Mouse (Mus musculus) hindbrain, postnatal 0 days (tissue): ENCODE measurements around the gene Prodh2. TPM values are rescaled to one million over a fixed set of nuclear protein-coding genes. Genes with fewer than 3 reads are reported as not detected.

ENCODE experiments used
- ATAC-seq: fragments of 200-750 bp; cut with Nextera tagmentation; 2 replicates; pipeline ENCODE4 v1.8.0; 2017; ENCODE audit warnings: mild to moderate bottlenecking, moderate TSS enrichment, moderate library complexity
- DNase-seq: peaks from one replicate; pipeline ENCODE4 v3.0.0-alpha.2; 2015; ENCODE audit warnings: low spot score
- H3K27ac ChIP-seq: fragments of 300-500 bp; sonication (generic); 2 replicates; pipeline ENCODE4 v1.5.1; 2014; ENCODE audit warnings: mild to moderate bottlenecking
- H3K27me3 ChIP-seq: fragments of 300-500 bp; sonication (generic); 2 replicates; pipeline ENCODE4 v1.6.1; 2014; ENCODE audit warnings: low read length, mixed read lengths; ENCODE audit not compliant: insufficient read depth
- H3K36me3 ChIP-seq: fragments of 300-500 bp; sonication (generic); 2 replicates; pipeline ENCODE4 v1.6.1; 2014; ENCODE audit warnings: low read length, mixed read lengths; ENCODE audit not compliant: insufficient read depth
- H3K4me1 ChIP-seq: fragments of 300-500 bp; sonication (generic); 2 replicates; pipeline ENCODE4 v1.6.1; 2014; ENCODE audit warnings: antibody characterized with exemption, low read length, mixed read lengths; ENCODE audit not compliant: insufficient read depth
- H3K4me2 ChIP-seq: fragments of 300-500 bp; sonication (generic); 2 replicates; pipeline ENCODE4 v1.6.1; 2014; ENCODE audit warnings: low read depth, mild to moderate bottlenecking, low read length, moderate library complexity, mixed read lengths
- H3K4me3 ChIP-seq: fragments of 300-500 bp; sonication (generic); 2 replicates; pipeline ENCODE4 v1.5.1; 2014; ENCODE audit warnings: low read length
- H3K9ac ChIP-seq: fragments of 300-500 bp; sonication (generic); replicated peaks from 2 replicates; pipeline ENCODE4 v1.6.1; 2014; ENCODE audit warnings: mild to moderate bottlenecking, low read length, moderate library complexity, mixed read lengths
- H3K9me3 ChIP-seq: fragments of 300-500 bp; sonication (generic); 2 replicates; pipeline ENCODE4 v1.6.1; 2016; ENCODE audit warnings: low read length, mixed read lengths
- CTCF ChIP-seq: IDR thresholded peaks from 2 replicates; pipeline ENCODE4 v1.5.1; 2016; ENCODE audit warnings: antibody characterized with exemption, control low read depth, low read depth
- WGBS: fragments of 180-500 bp; shearing (Covaris S2); extraction: QIAGEN DNeasy Blood & Tissue Kit; methylation state at CpG from one replicate; pipeline ENCODE4 v1.1.7; 2014; 5-methylcytosine and 5-hydroxymethylcytosine counted together
- polyA plus RNA-seq: library from polyadenylated mRNA; unstranded; fragments of >200 nt; fragmentation: Nextera tagmentation; extraction: Ambion mirVana; gene quantifications from 2 replicates; pipeline ENCODE4 v1.2.1, GENCODE M21; 2015
- total RNA-seq: library from RNA; depleted of rRNA; stranded (reverse); fragments of >200 nt; gene quantifications from 2 replicates; pipeline ENCODE4 v1.2.3, GENCODE M21; 2014

Gene Prodh2
- total and polyA plus RNA-seq, 2 experiments from 2014 or later, result 0.24 TPM; not detected in 1

GRCm38 (mm10) chr7:30453766-30454165 lies 39.7 kb upstream of the Prodh2 start:
- H3K9ac ChIP-seq, result no peak overlapping the region
- no peaks in the 10 kb centered on the region for H3K36me3 ChIP-seq
- ATAC-seq (no peak), DNase-seq (no peak)
- peaks cover 42% of the 10 kb centered on the region for H3K27me3 ChIP-seq
- H3K4me2 ChIP-seq, result peak overlapping the region; percentile 49
- H3K9me3 ChIP-seq, result no peaks in the 10 kb centered on the region
- no peak for TF ChIP-seq CTCF
- WGBS, result 4% methylated on average over 25 of the region's 25 CpGs
- peaks cover 17% of the 10 kb centered on the region for H3K4me1 ChIP-seq
- peak overlapping the region; percentile 18 for H3K4me3 ChIP-seq
- H3K27ac ChIP-seq, result no peak overlapping the region

- Histone ChIP-seq H3K9ac (no peak overlapping the region), H3K9me3 (no peaks in the 10 kb centered on the region), H3K4me3 (peak overlapping the region; percentile 18; the same call in 1 of the 2 replicates), H3K27ac (no peak overlapping the region), H3K27me3 (peaks cover 42% of the 10 kb centered on the region), H3K4me1 (peaks cover 17% of the 10 kb centered on the region), H3K36me3 (no peaks in the 10 kb centered on the region), H3K4me2 (peak overlapping the region; percentile 49)
- TF ChIP-seq CTCF, result no peak
- ATAC-seq (no peak), DNase-seq (no peak)
- 17% methylated on average over 6 of the region's 6 CpGs for WGBS
These were observed 39.2 kb upstream of the Prodh2 start for GRCm38 (mm10) chr7:30454259-30454658.

- TF ChIP-seq CTCF, result no peak
- ATAC-seq (no peak), DNase-seq (no peak)
- Histone ChIP-seq H3K27me3 (peaks cover 42% of the 10 kb centered on the region), H3K27ac (no peak overlapping the region), H3K4me3 (peak overlapping the region; percentile 31), H3K36me3 (no peaks in the 10 kb centered on the region), H3K9ac (no peak overlapping the region; the same call in 1 of the 2 replicates), H3K4me1 (peaks cover 17% of the 10 kb centered on the region), H3K9me3 (no peaks in the 10 kb centered on the region), H3K4me2 (peak overlapping the region; percentile 61)
- 2% methylated on average over 9 of the region's 9 CpGs for WGBS
These were observed 36.9 kb upstream of the Prodh2 start for GRCm38 (mm10) chr7:30456487-30456886.

- under 1% methylated on average over 31 of the region's 31 CpGs for WGBS
- H3K27me3 ChIP-seq, result peaks cover 42% of the 10 kb centered on the region
- H3K27ac ChIP-seq, result no peak overlapping the region
- ATAC-seq, result no peak; the same call in 1 of the 2 replicates
- no peaks in the 10 kb centered on the region for H3K36me3 ChIP-seq
- peak overlapping the region; percentile 31 for H3K4me3 ChIP-seq
- no peaks in the 10 kb centered on the region for H3K9me3 ChIP-seq
- peak overlapping the region; percentile 61 for H3K4me2 ChIP-seq
- peak; percentile 34 for DNase-seq
- no peak for TF ChIP-seq CTCF
- peak overlapping the region; percentile 22; the same call in 1 of the 2 replicates for H3K9ac ChIP-seq
- peaks cover 17% of the 10 kb centered on the region for H3K4me1 ChIP-seq
These were observed 36.4 kb upstream of the Prodh2 start for GRCm38 (mm10) chr7:30456911-30457628.

- Histone ChIP-seq H3K27ac (peak within 1 kb of the TSS; percentile 20; the same call in 1 of the 2 replicates), H3K9ac (peak within 1 kb of the TSS; percentile 22; the same call in 1 of the 2 replicates), H3K36me3 (no peaks in the 10 kb centered on the region), H3K27me3 (peaks cover 38% of the 10 kb centered on the region), H3K4me2 (peak within 1 kb of the TSS; percentile 61), H3K9me3 (no peaks in the 10 kb centered on the region), H3K4me3 (peak within 1 kb of the TSS; percentile 31), H3K4me1 (peaks cover 17% of the 10 kb centered on the region)
- TF ChIP-seq CTCF, result no peak
- ATAC-seq, result peak; percentile 86
- under 1% methylated on average over 16 of the region's 16 CpGs for WGBS
- DNase-seq, result peak; percentile 77
These were observed 35.6 kb upstream of the Prodh2 start, which contains the start of the genes Kirrel2 and Nphs1 for GRCm38 (mm10) chr7:30457629-30458330. Kirrel2 (minus strand) TSS chr7:30457690. Nphs1 (plus strand) TSS chr7:30458315.

- ATAC-seq (no peak), DNase-seq (no peak)
- Histone ChIP-seq H3K9me3 (no peaks in the 10 kb centered on the region), H3K36me3 (no peaks in the 10 kb centered on the region), H3K4me1 (peaks cover 14% of the 10 kb centered on the region), H3K4me3 (no peak overlapping the region), H3K4me2 (no peak overlapping the region), H3K27me3 (peaks cover 24% of the 10 kb centered on the region), H3K27ac (no peak overlapping the region), H3K9ac (no peak overlapping the region)
- TF ChIP-seq CTCF, result no peak
- WGBS, result 25% methylated on average over 6 of the region's 6 CpGs
These were observed 33.9 kb upstream of the Prodh2 start for GRCm38 (mm10) chr7:30459484-30459883.
